Mouse (Mus musculus): ENCODE measurements around the gene Sde2. TPM values are rescaled to one million over a fixed set of nuclear protein-coding genes. Genes with fewer than 3 reads are reported as not detected.
"Not testable (repeated sequence)": the region's sequence is repeated elsewhere in the genome, so short reads cannot be mapped to it uniquely, and the experiment has no call there.

Sde2 gene
- total RNA-seq, 2 experiments from 2014 or later: 23.6 to 24.0 TPM

DNA sequence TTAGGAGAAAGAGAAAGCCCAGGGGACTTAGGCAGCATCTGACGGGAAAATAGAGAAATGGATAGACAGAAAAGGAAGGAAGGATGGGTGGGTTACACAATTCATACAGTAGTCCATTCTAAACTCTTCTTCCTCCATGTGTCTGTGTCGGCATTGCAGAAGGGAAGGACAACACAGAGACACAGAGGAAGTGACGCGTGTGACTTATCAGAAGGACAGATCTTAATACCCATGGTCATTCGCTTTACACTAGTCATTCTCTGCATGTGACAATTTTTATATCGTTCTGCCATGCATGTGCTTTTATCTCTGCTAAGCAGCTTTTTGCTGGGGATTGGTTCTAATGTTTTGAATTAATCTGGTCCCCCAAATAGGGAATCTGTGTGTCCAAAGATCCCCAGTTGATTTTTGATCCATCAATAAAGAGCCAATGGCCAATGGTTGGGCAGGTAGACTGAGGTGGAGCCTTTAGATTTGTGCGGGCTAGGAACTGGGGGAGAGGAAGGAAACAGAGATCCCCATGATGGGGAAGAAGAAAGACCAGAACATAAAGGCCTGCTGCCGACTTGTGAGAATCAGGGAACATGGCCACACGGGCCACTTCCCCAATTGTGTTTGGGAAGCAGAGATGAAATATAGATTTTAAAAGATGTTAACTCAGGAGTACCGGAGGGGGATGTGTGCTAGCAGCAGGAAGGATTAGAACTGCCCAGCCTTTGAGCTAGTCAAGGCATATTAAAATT, 15.5 kb upstream of the Sde2 start:
- no peak for DNase-seq

DNA sequence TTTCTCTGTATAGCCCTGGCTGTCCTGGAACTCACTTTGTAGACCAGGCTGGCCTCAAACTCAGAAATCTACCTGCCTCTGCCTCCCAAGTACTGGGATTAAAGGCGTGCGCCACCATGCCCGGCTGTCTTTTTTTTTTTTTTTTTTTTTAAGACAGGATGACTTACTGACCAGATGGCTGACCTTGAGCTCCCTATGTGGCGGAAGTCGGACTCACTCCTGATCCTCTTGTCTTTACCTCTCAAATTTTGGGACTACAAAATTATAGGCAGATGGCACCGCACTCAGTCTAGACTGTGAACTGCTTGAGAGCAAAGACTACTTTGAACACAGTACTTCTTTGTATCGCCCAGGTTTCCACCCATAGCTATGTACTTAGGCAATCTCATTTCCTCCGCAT, 14.5 kb upstream of the Sde2 start:
- not testable (repeated sequence) for DNase-seq

DNA sequence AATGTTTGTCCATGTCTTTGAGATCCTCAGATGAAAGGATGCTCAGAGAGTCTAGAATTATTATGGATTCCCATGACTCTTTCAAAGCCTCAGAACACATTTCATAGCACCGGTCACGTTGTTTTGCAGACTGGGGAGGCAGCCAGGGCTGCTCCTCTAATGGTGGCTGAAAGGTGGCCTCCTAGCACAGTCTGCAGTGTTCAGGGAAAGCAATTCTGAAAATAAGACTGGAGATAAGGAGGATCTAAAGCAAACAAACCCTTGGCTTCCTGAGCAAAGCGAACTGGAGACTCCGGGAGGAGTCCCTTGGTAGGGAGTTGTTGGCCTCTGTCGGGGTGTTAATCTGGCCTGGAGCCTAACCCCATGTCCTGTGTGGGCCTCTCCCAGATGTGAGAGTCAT, 13.7 kb upstream of the Sde2 start:
- no peak for DNase-seq

DNA sequence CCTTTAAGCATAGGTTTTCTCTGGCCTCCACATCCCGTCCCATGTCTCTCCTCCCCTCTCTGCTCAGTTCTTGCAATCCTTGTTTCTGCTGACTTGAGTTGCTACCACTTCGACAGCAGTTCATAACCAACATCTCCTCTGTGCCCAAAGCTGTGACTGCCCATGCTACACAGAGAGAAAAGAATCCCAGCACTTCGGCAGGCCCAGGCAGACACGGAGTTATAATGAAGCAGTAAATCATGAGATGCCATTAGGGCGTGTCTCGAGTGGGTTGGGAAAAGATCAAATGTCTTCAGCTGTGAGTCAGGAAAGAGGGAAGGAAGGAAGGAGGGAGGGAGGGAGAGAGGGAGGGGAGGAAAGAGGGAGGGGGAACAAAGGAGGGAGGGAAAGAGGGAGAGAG, 12.9 kb upstream of the Sde2 start:
- no peak for DNase-seq

DNA sequence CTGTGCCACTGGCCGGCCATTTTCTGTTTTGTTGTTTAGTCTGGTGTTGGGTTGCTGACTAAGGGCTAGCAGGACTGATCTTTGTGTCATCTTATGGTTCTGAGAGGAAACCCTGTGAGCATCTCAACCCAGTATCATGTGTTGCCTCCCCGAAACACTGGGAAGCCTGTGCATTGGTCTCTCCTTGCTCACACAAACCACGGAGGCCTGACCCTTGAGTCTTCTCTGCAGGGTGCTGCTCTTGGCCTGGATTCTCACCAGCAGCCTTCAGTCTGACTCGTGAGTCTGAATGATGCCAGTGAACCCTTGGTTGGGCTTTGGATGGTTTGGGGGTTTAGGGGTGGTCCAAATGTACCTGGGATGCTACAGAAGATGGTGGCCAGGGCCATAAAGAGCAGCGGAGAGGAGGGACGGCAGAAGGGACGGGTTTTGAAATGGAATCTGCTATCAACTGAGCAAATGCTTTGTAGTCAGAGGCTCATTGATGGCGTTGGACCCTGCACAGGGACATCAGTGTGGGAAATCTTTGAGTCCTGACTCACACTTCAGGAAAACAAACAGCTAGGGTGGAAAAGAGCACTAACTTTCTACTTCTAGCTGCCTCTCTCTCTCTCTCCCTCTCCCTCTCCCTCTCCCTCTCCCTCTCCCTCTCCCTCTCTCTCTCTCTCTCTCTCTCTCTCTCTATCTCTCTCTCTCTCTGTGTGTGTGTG, 11.6 kb upstream of the Sde2 start:
- no peak for DNase-seq

DNA sequence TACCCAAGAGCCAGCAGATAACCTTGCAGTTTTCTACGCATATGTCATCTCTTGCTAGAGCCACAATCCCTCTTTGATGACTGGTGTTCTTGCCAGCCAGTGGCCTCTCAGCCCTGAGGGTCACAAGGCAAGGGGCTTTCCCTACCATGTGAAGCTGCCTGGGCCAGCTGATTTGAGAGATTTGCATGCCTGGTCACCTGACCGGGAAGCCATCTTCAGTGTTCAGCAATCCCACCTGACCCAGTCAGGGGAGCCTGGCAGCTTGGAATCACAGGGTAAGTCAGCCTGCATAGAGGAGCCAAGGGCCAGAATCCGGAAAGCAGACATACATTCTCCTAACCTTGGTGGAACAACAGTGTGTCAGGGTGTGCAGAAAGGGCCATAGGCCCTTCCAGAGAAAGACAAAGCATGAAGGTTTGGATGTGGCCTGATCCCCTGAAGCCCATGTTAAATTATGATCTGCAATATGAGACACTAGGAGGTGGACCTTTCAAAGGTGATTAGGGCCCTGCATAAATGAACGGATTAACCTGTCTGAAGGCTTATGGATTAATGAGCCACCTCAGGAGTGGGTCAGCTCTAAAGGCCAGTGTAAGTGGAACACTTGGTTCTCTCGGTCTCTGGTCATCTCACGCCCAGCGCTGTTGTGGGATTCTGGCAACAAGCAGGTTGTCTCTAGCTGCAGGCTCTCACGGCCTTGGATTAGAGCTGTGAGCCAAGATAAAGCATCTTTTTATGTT, 9.2 kb upstream of the Sde2 start:
- DNase-seq: no peak

DNA sequence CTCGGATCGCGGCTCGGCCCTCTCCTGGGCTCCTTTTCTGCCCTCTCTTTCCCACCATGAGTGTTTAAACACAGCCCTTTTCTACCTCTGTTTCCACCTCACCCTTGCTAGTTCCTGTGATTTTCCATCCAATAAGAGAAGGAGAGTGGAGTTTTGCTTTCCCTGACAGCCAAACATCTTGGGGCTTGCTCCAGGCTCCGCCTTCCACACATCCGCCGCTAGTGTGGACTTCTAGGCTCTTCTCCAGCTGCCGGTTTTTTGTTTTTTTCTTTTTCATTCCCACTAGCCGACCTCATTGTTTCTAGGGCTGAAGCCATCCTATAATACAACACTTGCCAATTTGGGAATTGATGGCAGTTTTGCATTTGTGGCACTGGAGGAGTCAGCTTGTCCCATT, 2.8 kb upstream of the Sde2 start:
- peak; percentile 48 to 56 for DNase-seq

DNA sequence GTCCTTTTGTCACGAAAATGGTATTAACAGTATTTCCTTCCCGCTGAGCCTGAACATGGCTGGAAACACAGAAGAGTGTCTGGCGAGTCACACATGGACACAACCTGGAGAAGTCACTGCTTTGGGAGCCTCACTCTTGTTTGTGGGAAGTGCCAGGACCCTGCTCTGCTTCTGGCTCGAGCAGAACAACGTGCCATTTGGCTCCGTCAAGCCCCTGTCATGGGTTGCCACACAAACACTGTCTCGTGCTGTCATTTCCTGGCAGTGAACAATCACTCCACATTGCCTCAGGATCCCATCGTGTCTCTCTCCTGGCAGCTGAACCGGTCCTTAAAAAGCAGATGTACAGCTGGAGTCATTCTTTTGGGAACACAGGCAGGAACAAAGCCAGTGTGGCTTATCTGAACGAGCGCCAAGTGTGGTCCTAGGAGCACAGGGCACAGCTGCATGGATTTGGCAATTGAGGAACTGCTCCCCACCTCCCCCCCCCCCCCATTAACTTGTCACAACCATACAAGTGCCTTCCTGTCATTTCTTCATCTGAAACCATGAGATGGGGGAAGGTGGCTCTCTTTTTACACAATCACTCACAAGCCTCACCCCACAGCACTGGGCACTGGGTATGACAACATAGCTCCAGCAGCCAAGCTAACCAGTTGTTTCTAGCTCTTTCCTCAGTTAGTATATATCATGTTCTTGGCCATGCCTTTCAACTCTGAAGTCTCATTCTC, 2.3 kb upstream of the Sde2 start:
- peak; percentile 43 to 52 for DNase-seq

DNA sequence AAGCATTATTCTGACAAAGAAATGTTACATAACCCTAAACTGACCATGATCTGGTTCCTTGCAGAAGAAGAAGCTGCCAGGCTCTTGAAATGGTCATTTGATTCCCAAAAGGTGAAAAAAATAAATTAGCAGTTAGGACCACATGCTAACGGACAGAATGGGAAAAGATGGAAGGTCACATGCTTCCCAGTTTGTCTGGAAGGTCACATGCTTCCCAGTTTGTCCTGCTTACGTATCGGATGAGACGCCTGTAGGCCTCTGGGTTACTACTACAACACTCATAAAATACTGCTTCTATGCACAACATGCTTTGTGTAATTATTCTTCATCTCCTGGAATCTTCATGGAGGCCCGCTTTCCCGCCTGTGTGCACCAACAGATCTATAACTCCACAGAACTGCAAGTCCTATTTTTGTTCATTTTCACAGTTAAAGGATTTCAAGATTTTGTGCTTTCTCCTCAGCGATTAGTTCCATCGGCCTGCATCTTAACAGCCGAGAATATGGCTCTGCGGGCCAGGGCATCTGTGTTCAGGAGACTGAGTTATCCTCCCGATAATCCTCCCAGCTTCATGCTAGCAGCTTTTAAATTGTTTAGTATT, 1.1 kb upstream of the Sde2 start:
- DNase-seq: peak in 1 of 2 experiments; percentile 26

DNA sequence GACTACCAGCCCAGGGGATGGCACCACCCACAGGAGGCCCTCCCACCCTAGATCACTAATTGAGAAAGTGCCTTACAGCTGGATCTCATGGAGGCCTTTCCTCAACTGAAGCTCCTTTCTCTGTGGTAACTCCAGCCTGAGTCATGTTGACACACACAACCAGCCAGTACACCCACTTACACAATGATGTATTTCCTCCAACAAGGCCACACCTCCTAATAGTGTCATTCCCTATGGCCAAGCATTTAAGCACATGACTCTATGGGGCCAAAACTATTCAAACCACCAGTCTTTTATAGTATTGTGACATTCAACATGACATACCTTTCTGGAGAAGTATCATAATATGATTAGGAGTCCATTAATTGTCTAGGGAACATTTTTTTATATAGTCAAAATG, 7.8 kb downstream of the Sde2 start:
- DNase-seq: no peak

DNA sequence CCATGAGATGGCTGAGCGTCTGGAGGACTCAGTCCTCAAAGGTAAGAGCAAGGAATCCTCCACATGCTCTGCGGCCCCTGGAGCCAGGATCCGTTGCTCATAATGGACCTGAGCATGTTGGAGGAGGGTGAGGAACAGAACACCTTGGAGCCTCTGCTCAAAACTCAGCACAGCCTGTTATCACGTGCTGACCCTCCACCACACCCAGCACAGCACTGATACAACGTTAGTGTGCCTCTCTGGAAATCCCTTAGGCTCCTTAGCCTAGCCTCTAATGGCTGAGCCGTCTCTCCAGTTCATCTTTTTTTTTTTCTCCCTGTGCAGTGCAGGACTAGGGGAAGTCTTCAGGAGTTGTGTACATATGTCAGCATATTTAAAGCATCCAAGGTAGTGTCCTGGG, 9.1 kb downstream of the Sde2 start:
- no peak for DNase-seq

DNA sequence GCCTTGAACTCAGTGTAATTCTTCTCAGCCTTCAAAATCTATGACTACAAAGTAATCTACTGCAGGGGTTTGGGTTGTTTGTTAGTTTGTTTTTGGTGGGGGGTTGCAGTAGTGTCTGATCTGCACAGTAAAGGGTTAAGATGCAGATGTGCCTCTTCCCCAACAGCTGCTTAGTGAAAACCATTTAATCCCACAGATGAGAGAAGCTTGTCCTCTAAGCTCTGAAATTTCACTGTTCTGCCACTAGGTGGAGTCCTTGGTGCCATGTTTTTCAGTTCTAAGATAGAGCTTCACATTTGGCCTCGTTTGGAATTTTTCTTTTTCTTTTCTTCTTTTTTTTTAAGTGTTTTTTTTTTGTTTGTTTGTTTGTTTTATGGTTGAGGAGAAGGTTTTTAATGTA, 12.7 kb downstream of the Sde2 start:
- peak in 1 of 2 experiments; percentile 10 for DNase-seq

DNA sequence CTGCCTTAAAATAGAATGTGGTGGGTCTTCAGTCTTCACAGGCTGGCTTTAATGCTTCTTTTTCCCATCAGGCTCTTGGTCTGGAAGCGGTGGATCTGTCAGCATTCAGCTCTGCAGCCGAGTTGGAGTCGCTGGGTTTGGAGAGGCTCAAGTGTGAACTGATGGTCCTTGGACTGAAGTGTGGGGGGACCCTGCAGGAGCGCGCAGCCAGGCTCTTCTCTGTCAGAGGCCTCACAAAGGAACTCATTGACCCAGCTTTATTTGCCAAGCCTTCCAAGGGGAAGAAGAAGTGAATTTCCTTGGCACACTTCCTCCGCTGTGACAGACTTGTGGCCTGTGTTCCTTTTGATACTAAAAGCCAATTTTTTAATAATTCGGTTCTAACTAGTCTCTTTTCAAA, 15.1 kb downstream of the Sde2 start:
- no peak for DNase-seq

DNA sequence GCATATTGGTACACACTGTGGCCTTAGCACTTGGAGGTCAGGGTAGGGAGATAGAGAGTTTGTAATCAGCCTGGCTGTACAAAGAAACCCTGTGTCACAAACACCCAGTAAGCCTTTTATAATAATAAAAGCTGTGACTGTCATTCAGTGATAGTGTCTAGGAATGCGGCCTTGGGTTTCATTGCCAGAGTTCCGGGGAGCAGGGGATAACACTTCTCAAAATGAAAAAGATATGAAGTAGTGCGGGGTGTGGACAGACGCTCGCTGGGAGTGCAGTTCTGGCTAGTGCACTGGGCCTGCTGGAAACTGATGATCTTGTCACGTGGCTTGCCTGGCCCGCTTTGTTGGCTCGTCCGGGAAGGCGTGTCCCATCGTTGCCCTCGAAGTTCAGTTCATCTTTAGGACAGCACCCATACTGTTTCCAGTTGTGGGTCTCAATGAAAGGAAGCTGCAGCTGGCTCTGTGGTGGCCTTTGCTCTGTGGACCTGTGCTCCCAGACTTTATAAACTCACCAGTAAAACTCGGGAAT, 19.3 kb downstream of the Sde2 start:
- no peak for DNase-seq

DNA sequence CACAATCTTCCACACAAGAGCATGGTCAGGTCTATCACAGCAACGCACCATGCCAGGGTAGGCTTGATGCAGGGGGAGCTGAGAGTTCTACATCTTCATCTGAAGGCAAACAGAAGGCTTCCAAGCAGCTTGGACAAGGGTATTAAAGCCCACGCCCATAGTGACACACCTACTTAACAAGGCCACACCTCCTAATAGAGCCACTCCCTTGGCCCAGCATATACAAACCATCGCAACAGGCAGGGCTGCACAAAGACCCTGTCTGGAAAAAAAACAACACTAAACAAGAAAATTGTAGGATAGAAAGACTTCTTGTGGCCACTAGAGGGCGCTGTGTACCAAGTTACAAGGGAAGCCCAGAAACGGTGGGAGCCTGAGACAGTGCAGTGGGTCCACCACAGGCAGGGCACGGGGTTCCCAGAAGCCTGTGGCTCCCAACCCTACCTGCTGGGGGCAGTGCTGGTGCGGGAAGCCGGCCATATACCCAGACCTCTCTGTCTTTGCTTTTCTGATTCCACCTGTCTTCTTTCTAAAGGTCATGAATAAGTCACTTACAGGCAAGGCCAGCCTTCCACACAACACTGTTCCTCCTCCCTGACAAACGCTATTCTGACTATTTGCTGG, 23.0 kb downstream of the Sde2 start:
- no peak for DNase-seq

DNA sequence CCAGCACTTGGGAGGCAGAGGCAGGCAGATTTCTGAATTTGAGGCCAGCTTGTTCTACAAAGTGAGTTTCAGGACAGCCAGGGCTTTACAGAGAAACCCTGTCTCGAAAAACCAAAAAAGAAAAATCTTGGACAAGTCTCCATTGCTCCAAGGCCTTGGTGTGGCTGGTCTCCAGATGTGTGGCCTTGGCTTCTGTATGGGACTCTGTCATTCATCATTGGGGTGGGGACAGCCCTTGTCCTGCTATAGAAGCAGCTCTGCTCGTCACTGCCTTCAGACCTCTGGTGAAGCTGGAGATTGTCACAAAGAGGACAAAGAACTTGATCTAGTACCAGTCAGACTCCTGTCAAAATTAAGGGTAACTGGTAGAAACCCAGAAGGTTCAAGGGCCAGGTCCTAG, 23.7 kb downstream of the Sde2 start:
- DNase-seq: no peak

DNA sequence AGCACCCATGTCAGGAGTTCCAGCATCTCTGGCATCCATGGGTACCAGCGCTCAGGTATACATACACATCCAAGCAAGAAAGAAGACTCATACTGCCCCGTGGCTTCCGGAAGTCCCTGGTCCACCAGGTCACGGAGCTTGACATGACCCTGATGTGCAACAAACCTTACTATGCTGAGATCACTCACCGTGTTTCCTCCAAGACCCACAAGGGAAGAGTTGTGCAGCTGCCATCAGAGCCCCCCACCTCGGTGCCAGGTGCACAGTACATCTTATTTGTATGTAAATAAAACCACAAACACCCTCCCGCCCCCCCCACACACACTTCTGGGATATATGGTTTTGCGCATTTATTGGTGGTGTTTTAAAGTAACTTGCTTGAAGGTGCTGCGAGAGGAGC, 24.2 kb downstream of the Sde2 start:
- DNase-seq: no peak

DNA sequence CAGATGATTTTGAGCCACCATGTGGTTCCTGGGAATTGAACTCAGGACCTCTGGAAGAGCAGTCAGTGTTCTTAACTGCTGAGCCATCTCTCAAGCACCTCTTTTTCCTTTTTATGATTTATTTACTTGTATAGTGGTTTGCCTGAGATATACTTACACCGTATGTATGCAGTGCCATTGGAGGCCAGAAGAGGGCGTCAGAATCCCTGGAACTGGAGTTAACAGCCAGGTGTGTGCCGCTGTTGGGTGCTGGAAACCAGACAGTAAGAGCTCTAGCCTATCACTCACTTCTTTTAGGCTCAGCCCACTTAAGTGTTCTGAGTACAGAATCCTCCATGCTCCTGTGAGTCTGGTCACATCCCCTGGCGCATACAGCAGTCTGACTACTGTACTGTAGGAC, 26.5 kb downstream of the Sde2 start:
- DNase-seq: no peak

DNA sequence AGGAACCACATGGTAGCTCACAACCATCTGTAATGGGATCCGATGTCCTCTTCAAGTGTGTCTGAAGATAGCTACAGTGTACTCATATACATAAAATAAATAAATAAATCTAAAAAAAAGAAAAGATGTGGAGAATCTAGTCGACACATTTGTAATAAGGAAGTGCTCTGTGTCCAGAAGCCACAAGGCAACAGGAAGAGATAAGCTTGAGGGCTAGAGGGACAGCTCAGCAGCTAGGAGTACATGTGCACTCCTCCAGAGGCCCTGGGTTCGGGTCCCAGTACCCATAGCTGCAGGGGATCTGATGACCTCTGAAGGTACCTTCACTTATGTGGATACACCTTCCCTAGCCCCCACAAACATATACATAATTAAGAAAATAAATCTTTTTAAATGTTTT, 30.8 kb downstream of the Sde2 start:
- DNase-seq: no peak

DNA sequence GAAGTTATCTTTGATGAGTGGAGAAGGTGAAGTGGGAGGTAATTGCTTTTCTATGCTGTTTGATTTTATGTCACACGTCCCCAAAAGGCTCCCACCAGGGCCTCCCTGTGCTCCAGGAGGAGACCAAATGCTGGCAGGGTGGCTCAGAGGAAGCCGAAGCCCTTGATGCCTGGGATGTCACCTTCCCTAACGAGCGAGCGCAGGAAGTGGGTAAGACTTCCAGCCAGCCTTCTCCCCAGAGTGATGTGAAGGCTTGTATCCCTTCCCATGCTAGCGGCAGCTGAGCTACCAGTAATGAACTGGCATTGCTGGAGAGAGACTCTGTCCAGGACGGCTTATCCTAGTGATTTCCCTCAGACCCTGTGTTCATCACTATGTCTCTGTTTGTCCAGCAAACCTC, 32.8 kb downstream of the Sde2 start:
- no peak for DNase-seq

DNA sequence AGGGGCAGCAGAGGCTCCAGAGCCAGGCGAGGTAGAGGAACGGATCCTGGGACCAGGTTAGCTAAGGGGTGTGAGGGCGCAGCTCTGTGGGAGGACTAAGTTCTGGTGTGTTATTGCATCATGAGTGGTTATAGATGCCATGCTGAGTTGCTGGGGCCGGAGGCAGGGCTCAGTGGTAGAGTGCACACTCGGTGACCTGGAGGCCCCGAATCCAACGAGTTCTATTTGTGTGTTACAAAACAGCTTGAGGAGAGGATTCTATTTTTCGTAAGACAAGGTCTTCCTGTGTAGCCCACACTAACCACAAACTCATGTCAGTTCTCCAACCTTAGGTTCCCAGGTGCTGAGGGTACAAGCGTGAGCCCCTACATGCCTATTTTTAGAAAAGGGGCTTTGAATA, 33.6 kb downstream of the Sde2 start:
- DNase-seq: no peak

DNA sequence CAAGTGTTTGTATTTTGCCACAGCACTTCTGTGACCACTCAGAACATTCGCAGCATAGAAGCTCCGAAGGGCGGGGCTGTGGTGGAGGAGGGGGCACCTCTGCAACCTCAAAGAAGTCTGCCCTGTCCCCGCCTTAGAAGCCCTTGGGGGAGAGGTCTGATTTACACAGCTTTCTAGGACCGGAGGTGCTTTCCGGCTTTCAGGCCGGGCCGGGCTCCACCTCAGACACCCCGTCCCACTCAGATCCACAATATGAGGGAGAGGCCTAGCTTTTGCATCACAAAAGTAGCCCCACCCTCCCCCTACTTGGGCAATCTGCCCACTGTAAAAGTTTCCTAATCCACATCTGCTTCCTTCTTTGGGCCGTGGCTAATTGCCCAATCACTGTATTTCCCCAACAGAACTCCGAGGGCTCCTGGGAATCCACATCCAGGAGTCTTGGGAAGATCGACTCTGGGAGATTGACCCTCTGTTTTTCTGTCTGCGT, 37.7 kb downstream of the Sde2 start:
- DNase-seq: no peak

Data from layer of hippocampus, postnatal 36 days (tissue).